Mouse (Mus musculus) CH12.LX (cell line): ENCODE data around the gene Ogfod3. TPM values are rescaled to one million over a fixed set of nuclear protein-coding genes. Genes with fewer than 3 reads are reported as not detected.

Source experiments
- DNase-seq: peaks from one replicate; pipeline ENCODE4 v3.0.0-alpha.2; 2013; ENCODE audit errors: extremely low read depth
- H3K27ac ChIP-seq: 2 replicates; pipeline ENCODE4 v1.5.1; 2012; ENCODE audit warnings: low read depth, mild to moderate bottlenecking, control low read depth, moderate library complexity; ENCODE audit not compliant: insufficient read depth
- H3K27me3 ChIP-seq: replicated peaks from 2 replicates; pipeline ENCODE3; 2012; ENCODE audit warnings: inconsistent platforms
- H3K36me3 ChIP-seq, 2 experiments: replicated peaks in 1 of 2; 2 replicates each; pipeline versions ENCODE3 to v1.6.1; 2012; ENCODE audit warnings: inconsistent platforms in 1 of 2, low read length in 1 of 2, mild to moderate bottlenecking in 1 of 2, mixed read lengths in 1 of 2, moderate library complexity in 1 of 2; ENCODE audit not compliant: control insufficient read depth in 1 of 2, insufficient read depth in 1 of 2
- H3K4me1 ChIP-seq, 2 experiments: 2 replicates each; pipeline ENCODE4 v1.6.1; 2012; ENCODE audit warnings: inconsistent platforms in 1 of 2, moderate library complexity in 1 of 2; ENCODE audit not compliant: insufficient read depth in 2 of 2, control insufficient read depth in 1 of 2
- H3K4me2 ChIP-seq: 2 replicates; pipeline ENCODE4 v1.6.1; 2012; ENCODE audit warnings: low read depth, mild to moderate bottlenecking, control low read depth; ENCODE audit not compliant: poor library complexity, insufficient read depth, severe bottlenecking
- H3K4me3 ChIP-seq, 3 experiments: fragments of 150-350 bp in 1 of 3; sonication (generic) in 1 of 3; replicated peaks in 1 of 3; 2 replicates each; pipeline versions ENCODE3 to v1.5.1; 2011 to 2012; ENCODE audit warnings: low read depth in 2 of 3, low read length in 2 of 3, mild to moderate bottlenecking in 2 of 3, moderate library complexity in 2 of 3, control low read depth in 1 of 3, improper control_type of control experiment in 1 of 3, inconsistent platforms in 1 of 3, mixed read lengths in 1 of 3; ENCODE audit not compliant: poor library complexity in 1 of 3
- H3K79me2 ChIP-seq: replicated peaks from 2 replicates; pipeline ENCODE4 v1.6.1; 2012; ENCODE audit warnings: mild to moderate bottlenecking, moderate library complexity; ENCODE audit not compliant: control insufficient read depth, poor library complexity, insufficient read depth, severe bottlenecking; ENCODE audit errors: extremely low read depth
- H3K9ac ChIP-seq: 2 replicates; pipeline ENCODE4 v1.6.1; 2012; ENCODE audit warnings: low read depth, mild to moderate bottlenecking, control low read depth, moderate library complexity; ENCODE audit not compliant: insufficient read depth
- H3K9me3 ChIP-seq: replicated peaks from 2 replicates; pipeline ENCODE3; 2012; ENCODE audit warnings: low read length, inconsistent platforms, mixed read lengths
- CHD2 ChIP-seq: IDR thresholded peaks from 2 replicates; pipeline ENCODE4 v1.6.1; 2011; ENCODE audit warnings: low read length, improper control_type of control experiment
- E2F4 ChIP-seq: IDR thresholded peaks from 2 replicates; pipeline ENCODE4 v1.6.1; 2011; ENCODE audit warnings: low read depth, low read length, improper control_type of control experiment; ENCODE audit not compliant: insufficient replicate concordance
- EP300 ChIP-seq: IDR thresholded peaks from 2 replicates; pipeline ENCODE4 v1.6.1; 2011; ENCODE audit warnings: low read length, improper control_type of control experiment
- HCFC1 ChIP-seq: IDR thresholded peaks from 2 replicates; pipeline ENCODE4 v1.6.1; 2012; ENCODE audit warnings: low read depth, mild to moderate bottlenecking, inconsistent platforms, low read length, improper control_type of control experiment
- JUN ChIP-seq: IDR thresholded peaks from 2 replicates; pipeline ENCODE4 v1.6.1; 2011; ENCODE audit warnings: low read depth, mild to moderate bottlenecking, low read length, improper control_type of control experiment, moderate library complexity; ENCODE audit not compliant: insufficient read depth
- KAT2A ChIP-seq: IDR thresholded peaks from 2 replicates; pipeline ENCODE4 v1.6.1; 2012; ENCODE audit warnings: low read length, improper control_type of control experiment, inconsistent platforms; ENCODE audit not compliant: insufficient replicate concordance
- MXI1 ChIP-seq: IDR thresholded peaks from 2 replicates; pipeline ENCODE4 v1.6.1; 2011; ENCODE audit warnings: mild to moderate bottlenecking, low read depth, low read length, improper control_type of control experiment
- MYC ChIP-seq: IDR thresholded peaks from 2 replicates; pipeline ENCODE4 v1.6.1; 2011; ENCODE audit warnings: low read depth, mild to moderate bottlenecking, improper control_type of control experiment, low read length
- NELFE ChIP-seq: IDR thresholded peaks from 2 replicates; pipeline ENCODE4 v1.6.1; 2011; ENCODE audit warnings: low read depth, low read length, improper control_type of control experiment
- POLR2A ChIP-seq: IDR thresholded peaks from 2 replicates; pipeline ENCODE4 v1.6.1; 2011; ENCODE audit warnings: low read depth, mild to moderate bottlenecking, improper control_type of control experiment, low read length
- RAD21 ChIP-seq: IDR thresholded peaks from 2 replicates; pipeline ENCODE4 v1.6.1; 2011; ENCODE audit warnings: low read depth, mild to moderate bottlenecking, low read length, improper control_type of control experiment, moderate library complexity
- TBP ChIP-seq: conservative IDR thresholded peaks from 2 replicates; pipeline ENCODE4 v1.6.1; 2011; ENCODE audit warnings: low read depth, low read length, improper control_type of control experiment
- UBTF ChIP-seq: IDR thresholded peaks from 2 replicates; pipeline ENCODE4 v1.6.1; 2012; ENCODE audit warnings: low read depth, mild to moderate bottlenecking, inconsistent platforms, low read length, improper control_type of control experiment, moderate library complexity
- USF1 ChIP-seq: IDR thresholded peaks from 2 replicates; pipeline ENCODE4 v1.6.1; 2014; ENCODE audit warnings: low read depth, mild to moderate bottlenecking, inconsistent platforms, low read length, improper control_type of control experiment
- dilution Hi-C: fragments of 300-500 bp; cut with MboI; formaldehyde crosslinking; loops from 2 replicates; pipeline ENCODE4 v1.14.3; 2020; ENCODE audit warnings: low sequenced_read_pairs; ENCODE audit not compliant: extremely low pct_unique_long_range_greater_than_20kb, extremely low pct_ligation_motif_present
- in situ Hi-C: fragments of 300-500 bp; cut with MboI; formaldehyde crosslinking; loops from 3 replicates; pipeline ENCODE4 v1.14.3; 2019; ENCODE audit warnings: low sequenced_read_pairs, low pct_ligation_motif_present, low pct_unique_long_range_greater_than_20kb, mixed read lengths
- polyA plus RNA-seq: library from polyadenylated mRNA; unstranded; fragments of >175 nt; gene quantifications from 2 replicates; pipeline ENCODE4 v1.2.1, GENCODE M21; 2012; ENCODE audit warnings: low read depth; ENCODE audit not compliant: insufficient read length
- total RNA-seq, 2 experiments: library from RNA; depleted of rRNA; stranded (reverse); fragments of 300-350 nt in 1 of 2; fragments of >200 nt in 1 of 2; gene quantifications; 2 replicates each; pipeline ENCODE4 v1.2.3; 2012 to 2014

Gene Ogfod3
- total and polyA plus RNA-seq, 3 experiments: 13.7 to 18.4 (median 16.4) TPM

- Histone ChIP-seq H3K4me3 (no peak overlapping the region), H3K9me3 (no peaks in the 10 kb centered on the region), H3K27ac (no peak overlapping the region), H3K9ac (no peak overlapping the region), H3K4me1 (no peaks in the 10 kb centered on the region), H3K4me2 (no peak overlapping the region), H3K36me3 (no peaks in the 10 kb centered on the region), H3K79me2 (no peaks in the 10 kb centered on the region), H3K27me3 (peaks cover 8% of the 10 kb centered on the region)
- TF ChIP-seq E2F4: no peak
- no peak for DNase-seq
- dilution Hi-C loops (no loop called here), in situ Hi-C loops (no loop called here)
These were observed 40.8 kb downstream of the Ogfod3 start for GRCm38 (mm10) chr11:121163751-121164150.

GRCm38 (mm10) chr11:121160636-121161346 is 43.7 kb downstream of the Ogfod3 start:
- Histone ChIP-seq H3K27ac (no peak overlapping the region), H3K9me3 (no peaks in the 10 kb centered on the region), H3K36me3 (no peaks in the 10 kb centered on the region), H3K9ac (no peak overlapping the region), H3K79me2 (no peaks in the 10 kb centered on the region), H3K4me1 (no peaks in the 10 kb centered on the region), H3K4me3 (no peak overlapping the region), H3K27me3 (peaks cover 3% of the 10 kb centered on the region), H3K4me2 (no peak overlapping the region)
- no peak for DNase-seq
- dilution Hi-C loops: no loop called here
- TF ChIP-seq JUN (no peak), UBTF (no peak), NELFE (no peak)
- in situ Hi-C loops: no loop called here

- Histone ChIP-seq H3K9ac (no peak within 1 kb of the TSS), H3K4me3 (no peak within 1 kb of the TSS), H3K36me3 (no peaks in the 10 kb centered on the region), H3K27ac (no peak within 1 kb of the TSS), H3K4me2 (no peak within 1 kb of the TSS), H3K27me3 (no peaks in the 10 kb centered on the region), H3K4me1 (no peaks in the 10 kb centered on the region), H3K9me3 (no peaks in the 10 kb centered on the region), H3K79me2 (no peaks in the 10 kb centered on the region)
- DNase-seq: no peak
- dilution Hi-C loops: no loop called here
- TF ChIP-seq USF1: no peak
- TF ChIP-seq TBP: no peak
- no peak for TF ChIP-seq HCFC1
- no peak for TF ChIP-seq KAT2A
- TF ChIP-seq RAD21: no peak
- no peak for TF ChIP-seq MYC
- no peak for TF ChIP-seq EP300
- no peak for TF ChIP-seq POLR2A
- no peak for TF ChIP-seq MXI1
- TF ChIP-seq CHD2: no peak
- in situ Hi-C loops: no loop called here
These were observed 44.5 kb downstream of the Ogfod3 start, which contains the start of gene Uts2r for GRCm38 (mm10) chr11:121159971-121160370. Gene Uts2r (plus strand): TSS chr11:121160271.
